Mouse (Mus musculus) limb, embryonic 12.5 days (tissue): ENCODE measurements around the gene Zfp988. TPM values are rescaled to one million over a fixed set of nuclear protein-coding genes. Genes with fewer than 3 reads are reported as not detected.
"Not testable (repeated sequence)": the region's sequence is repeated elsewhere in the genome, so short reads cannot be mapped to it uniquely, and the experiment has no call there.

Source experiments
- ATAC-seq: fragments of 200-750 bp; cut with Nextera tagmentation; 2 replicates; pipeline ENCODE4 v1.8.0; 2017; ENCODE audit warnings: low read depth, moderate TSS enrichment; ENCODE audit not compliant: insufficient number of reproducible peaks, insufficient read depth, low FRiP score, low TSS enrichment
- H3K27ac ChIP-seq: fragments of 300-500 bp; sonication (generic); 2 replicates; pipeline ENCODE4 v1.5.1; 2016; ENCODE audit warnings: mild to moderate bottlenecking, moderate library complexity
- H3K27me3 ChIP-seq: fragments of 300-500 bp; sonication (generic); 2 replicates; pipeline ENCODE4 v1.6.1; 2016; ENCODE audit warnings: mild to moderate bottlenecking, moderate library complexity
- H3K36me3 ChIP-seq: fragments of 300-500 bp; sonication (generic); 2 replicates; pipeline ENCODE4 v1.6.1; 2016; ENCODE audit warnings: mild to moderate bottlenecking, moderate library complexity
- H3K4me1 ChIP-seq: fragments of 300-500 bp; sonication (generic); replicated peaks from 2 replicates; pipeline ENCODE4 v1.6.1; 2016
- H3K4me2 ChIP-seq: fragments of 300-500 bp; sonication (generic); 2 replicates; pipeline ENCODE4 v1.6.1; 2016; ENCODE audit warnings: mild to moderate bottlenecking, moderate library complexity
- H3K4me3 ChIP-seq: fragments of 300-500 bp; sonication (generic); replicated peaks from 2 replicates; pipeline ENCODE4 v1.5.1; 2016; ENCODE audit warnings: mild to moderate bottlenecking
- H3K9ac ChIP-seq: fragments of 300-500 bp; sonication (generic); replicated peaks from 2 replicates; pipeline ENCODE4 v1.6.1; 2016; ENCODE audit warnings: mild to moderate bottlenecking, moderate library complexity
- H3K9me3 ChIP-seq: fragments of 300-500 bp; sonication (generic); 2 replicates; pipeline ENCODE4 v1.6.1; 2016; ENCODE audit warnings: mild to moderate bottlenecking, moderate library complexity
- WGBS: fragments of 180-500 bp; shearing (Covaris S2); methylation state at CpG from one replicate; pipeline ENCODE4 v1.1.7; 2016; 5-methylcytosine and 5-hydroxymethylcytosine counted together
- polyA plus RNA-seq: library from polyadenylated mRNA; unstranded; fragments of >200 nt; fragmentation: Nextera tagmentation; extraction: Ambion mirVana; gene quantifications from 2 replicates; pipeline ENCODE4 v1.2.1, GENCODE M21; 2016

Zfp988 gene
- polyA plus RNA-seq, 1 experiment from 2014 or later, result not detected

GRCm38 (mm10) chr4:147357195-147357594 is 51.7 kb downstream of the Zfp988 start:
- H3K4me2 ChIP-seq, H3K4me3 ChIP-seq, H3K27me3 ChIP-seq, H3K36me3 ChIP-seq, ATAC-seq, H3K27ac ChIP-seq, H3K4me1 ChIP-seq, H3K9ac ChIP-seq: not testable (repeated sequence)
- WGBS, result no CpG with 5 or more reads among the region's 2 CpGs
- peaks cover 11% of the 10 kb centered on the region for H3K9me3 ChIP-seq

GRCm38 (mm10) chr4:147361003-147361402 is 55.5 kb downstream of the Zfp988 start, which contains the start of gene Zfp978:
TSS of gene Zfp978 (plus strand) at chr4:147361303.
- not testable (repeated sequence) for H3K4me1 ChIP-seq, H3K4me2 ChIP-seq, H3K9me3 ChIP-seq, H3K27ac ChIP-seq, H3K36me3 ChIP-seq, H3K27me3 ChIP-seq, H3K9ac ChIP-seq, ATAC-seq, H3K4me3 ChIP-seq
- no CpG with 5 or more reads among the region's 6 CpGs for WGBS

GRCm38 (mm10) chr4:147361872-147362271 is 56.4 kb downstream of the Zfp988 start:
- H3K36me3 ChIP-seq, H3K9ac ChIP-seq, H3K27me3 ChIP-seq, H3K27ac ChIP-seq, ATAC-seq, H3K4me2 ChIP-seq, H3K4me3 ChIP-seq, H3K9me3 ChIP-seq, H3K4me1 ChIP-seq: not testable (repeated sequence)
- WGBS, result no CpG with 5 or more reads among the region's 1 CpGs

- H3K4me3 ChIP-seq, H3K9ac ChIP-seq, H3K9me3 ChIP-seq, H3K27ac ChIP-seq, H3K36me3 ChIP-seq, H3K4me1 ChIP-seq, H3K4me2 ChIP-seq, H3K27me3 ChIP-seq: not testable (repeated sequence)
- WGBS, result no CpG with 5 or more reads among the region's 2 CpGs
- ATAC-seq, result peak; percentile 42; the same call in 1 of the 2 replicates
Measured at GRCm38 (mm10) chr4:147369564-147369963, 64.1 kb downstream of the Zfp988 start.

- WGBS, result 90% methylated on average over 4 of the region's 4 CpGs
- not testable (repeated sequence) for H3K4me2 ChIP-seq, H3K4me1 ChIP-seq, ATAC-seq, H3K9ac ChIP-seq, H3K36me3 ChIP-seq, H3K4me3 ChIP-seq, H3K9me3 ChIP-seq, H3K27me3 ChIP-seq, H3K27ac ChIP-seq
Measured at GRCm38 (mm10) chr4:147383199-147383598, 77.7 kb downstream of the Zfp988 start.

Other genes starting within 250 kb of the Zfp988 start
- 9.5 and 11.2 TPM in 2 replicates for gene Zfp991, start 173.6 kb upstream of the Zfp988 start, polyA plus RNA-seq
- gene Zfp978, start 55.6 kb downstream of the Zfp988 start, polyA plus RNA-seq, result 0.26 TPM in 1 of 2 replicates, not detected in the other
- 13.6 and 16.5 TPM in 2 replicates for gene Zfp982, start 186.7 kb downstream of the Zfp988 start, polyA plus RNA-seq
- 0.92 and 1.1 TPM in 2 replicates for gene Gm16503, start 234.5 kb downstream of the Zfp988 start, polyA plus RNA-seq
- gene Zfp985, start 247.6 kb downstream of the Zfp988 start, polyA plus RNA-seq, result 0.18 and 0.46 TPM in 2 replicates